Mouse (Mus musculus) ES-E14 (cell line): Measurements from ENCODE around the gene Cd28.

Experiments
- MAFK ChIP-seq: IDR thresholded peaks from 2 replicates; pipeline ENCODE4 v1.6.1; 2014; ENCODE audit warnings: mild to moderate bottlenecking, low read depth, low read length, inconsistent platforms; ENCODE audit not compliant: insufficient read depth
- ZNF384 ChIP-seq: IDR thresholded peaks from 2 replicates; pipeline ENCODE4 v1.6.1; 2012; ENCODE audit warnings: low read depth, low read length, inconsistent platforms

DNA sequence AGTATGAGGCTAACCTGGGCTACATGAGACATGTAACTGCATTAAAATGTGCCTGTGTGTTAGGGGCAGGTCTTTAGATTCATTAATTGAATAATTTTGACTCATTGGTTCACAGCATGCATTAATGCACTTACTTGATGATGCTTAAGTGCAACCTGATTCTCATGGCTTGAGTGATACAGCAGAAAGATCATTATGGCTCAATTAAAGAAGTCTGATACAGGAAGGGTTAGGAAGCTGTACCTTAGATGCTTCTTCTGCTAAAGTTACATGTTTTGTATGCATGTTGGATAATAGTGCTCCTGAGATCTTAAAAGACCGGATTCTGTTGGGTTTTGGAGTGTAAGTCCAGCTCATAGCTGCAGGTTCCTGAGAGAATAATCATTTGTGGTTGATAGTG lies 31.7 kb downstream of the Cd28 start:
- no peak for TF ChIP-seq ZNF384
- no peak for TF ChIP-seq MAFK
